Mouse (Mus musculus): Measurements from ENCODE around the gene Gm6899.

Gm6899 gene

DNA sequence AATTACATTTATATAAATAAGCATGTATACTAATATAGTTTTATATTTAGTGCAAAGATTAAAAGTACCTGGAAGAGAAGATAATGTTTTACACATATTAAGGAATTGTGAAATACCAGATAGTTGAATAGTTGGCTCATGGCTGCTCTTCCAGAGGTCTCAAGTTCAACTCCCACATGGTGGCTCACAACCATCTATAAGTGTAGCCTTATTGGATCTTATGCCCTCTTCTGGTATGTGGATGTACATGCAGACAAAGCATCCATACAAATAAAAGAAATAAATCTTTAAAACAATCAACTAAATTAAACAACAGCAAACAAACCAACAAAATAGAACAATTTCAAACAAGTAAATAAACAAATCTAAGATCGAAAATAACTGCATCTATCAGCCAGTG, 49.1 kb downstream of the Gm6899 start:
- no peak for DNase-seq (ENCODE audit: low read depth, low spot score)

Data from 3T3-L1 (cell line).